Mouse (Mus musculus) right cerebral cortex, adult 2 months (tissue): ENCODE measurements around the gene Tgm2.

Experiments
- DNase-seq, 2 experiments: peaks; one replicate each; pipeline ENCODE4 v3.0.0; 2021 to 2022; ENCODE audit warnings: low spot score in 2 of 2

Tgm2 gene

DNA sequence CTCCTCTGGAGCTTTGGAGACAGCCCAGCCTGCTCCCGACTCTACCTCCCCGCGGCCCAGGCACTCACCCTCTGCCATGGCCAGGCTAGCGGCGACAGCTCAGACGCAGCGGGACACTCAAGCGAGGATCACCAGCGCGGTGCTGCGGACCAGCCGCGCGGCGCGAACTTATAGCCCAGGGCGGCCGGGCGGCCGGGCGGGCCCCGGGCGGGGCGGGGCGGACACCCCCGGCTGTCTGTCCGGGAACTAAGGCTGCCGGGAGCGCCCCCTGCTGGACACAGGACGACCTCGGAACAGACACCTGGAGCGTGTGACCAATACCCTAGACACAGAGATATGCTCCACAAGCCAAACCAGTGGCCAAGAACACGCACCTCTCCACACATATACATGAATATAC, at the start of gene Tgm2:
Gene Tgm2, minus strand, starts transcription at position 214 of the 400 bp plus-strand sequence.
- peak; percentile 70 to 79 for DNase-seq

GRCm38 (mm10) chr2:158194945-158195640, 48.9 kb upstream of the Tgm2 start:
- peak; percentile 44 to 56 for DNase-seq

GRCm38 (mm10) chr2:158193611-158194336, 47.5 kb upstream of the Tgm2 start:
- DNase-seq: no peak

DNA sequence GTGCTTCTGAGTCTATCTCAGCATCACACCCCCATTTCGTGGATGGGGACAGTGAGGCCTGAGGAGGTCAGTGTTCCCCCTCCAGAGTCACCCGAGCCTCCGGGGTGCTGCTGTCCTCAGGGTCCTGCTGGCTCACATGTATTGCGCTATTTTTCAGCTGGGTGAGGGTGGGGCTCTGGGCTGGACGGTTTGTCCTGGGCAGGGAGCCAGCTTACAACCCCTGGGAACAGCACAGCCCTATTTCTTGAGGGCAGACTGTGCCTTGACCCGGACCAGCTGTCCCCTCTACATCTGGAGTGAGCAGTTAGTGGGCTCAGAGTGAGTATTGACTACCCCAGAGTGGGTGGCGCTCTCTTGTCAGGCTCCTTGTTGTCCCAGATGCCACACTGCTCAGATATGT, 44.9 kb upstream of the Tgm2 start:
- no peak for DNase-seq

- DNase-seq: no peak
Observed at GRCm38 (mm10) chr2:158189451-158189850, 43.2 kb upstream of the Tgm2 start.

GRCm38 (mm10) chr2:158186206-158186871, 40.1 kb upstream of the Tgm2 start:
- no peak for DNase-seq

DNA sequence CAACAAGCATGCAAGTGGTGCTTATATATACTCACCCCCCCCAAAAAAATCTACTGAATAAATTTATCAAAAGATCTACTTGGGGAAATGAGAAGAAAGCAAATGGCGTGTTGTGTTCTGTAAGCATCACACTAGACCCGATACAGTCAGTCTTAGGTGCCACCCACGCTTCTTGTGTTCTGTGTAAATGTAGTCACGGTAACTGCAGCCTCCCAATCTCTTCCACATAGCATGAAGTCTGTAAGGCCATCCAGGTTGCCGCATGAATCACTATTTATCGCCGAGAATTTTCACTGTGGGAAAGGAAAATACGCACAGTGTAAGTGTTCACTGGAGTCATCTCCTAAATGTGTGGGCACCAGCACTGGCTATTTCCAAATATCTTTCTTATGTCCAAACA, 37.0 kb upstream of the Tgm2 start:
- DNase-seq: no peak

GRCm38 (mm10) chr2:158181932-158182331, 35.7 kb upstream of the Tgm2 start:
- DNase-seq: no peak

DNA sequence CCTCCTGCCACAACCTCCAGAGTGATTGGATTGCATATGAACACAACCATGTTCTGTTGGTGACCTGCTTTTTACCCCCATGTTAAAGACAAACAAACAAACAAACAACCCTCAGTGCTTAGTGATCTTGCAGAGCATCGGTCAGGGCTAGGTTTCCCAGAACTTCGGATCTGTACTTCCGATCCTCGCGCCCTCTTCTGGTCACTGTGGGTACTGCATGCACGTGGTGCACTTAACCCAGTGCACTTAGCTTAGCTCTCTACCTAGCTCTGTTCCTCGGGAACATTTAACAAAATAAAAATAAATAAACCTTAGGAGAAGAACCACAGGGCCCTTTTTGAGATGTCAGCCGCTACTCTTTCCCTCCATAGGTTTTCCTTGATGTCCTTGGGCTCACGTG, 34.6 kb upstream of the Tgm2 start:
- no peak for DNase-seq

GRCm38 (mm10) chr2:158179370-158180111, 33.3 kb upstream of the Tgm2 start:
- no peak for DNase-seq

DNA sequence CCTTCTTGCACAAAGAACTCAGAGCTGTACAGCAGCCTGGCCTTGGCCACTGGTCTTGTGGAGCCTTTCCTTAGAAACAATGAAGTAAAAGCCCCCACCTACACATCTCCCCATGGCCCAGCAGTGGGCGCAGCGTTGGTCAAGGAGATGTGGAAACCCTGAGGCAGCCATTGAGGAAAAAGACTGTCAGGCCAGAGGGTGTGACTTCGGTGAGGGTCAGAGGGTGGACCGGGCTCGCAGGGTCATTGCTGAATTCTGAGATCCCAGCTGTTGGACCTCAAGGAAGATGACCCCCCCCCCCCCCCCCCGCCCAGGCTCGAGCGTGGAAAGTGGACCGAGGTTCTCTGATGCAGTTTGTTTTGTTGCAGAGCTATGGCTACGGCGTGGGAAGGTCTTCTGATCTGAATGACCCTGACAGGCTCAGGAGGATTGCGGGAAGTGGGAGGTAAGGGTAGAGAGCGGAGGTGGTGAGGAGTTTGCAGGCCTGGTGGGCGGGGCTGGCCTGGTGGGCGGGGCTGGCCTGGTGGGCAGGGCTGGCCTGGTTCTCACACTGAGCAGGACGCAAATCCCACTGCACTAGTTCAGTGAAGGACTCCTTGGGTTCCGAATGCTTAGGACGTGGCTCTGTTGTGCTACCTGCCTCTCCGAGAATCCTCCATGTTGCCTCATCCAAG, 32.6 kb upstream of the Tgm2 start:
- no peak for DNase-seq

- DNase-seq: no peak
Observed at GRCm38 (mm10) chr2:158178139-158178538, 31.9 kb upstream of the Tgm2 start.

DNA sequence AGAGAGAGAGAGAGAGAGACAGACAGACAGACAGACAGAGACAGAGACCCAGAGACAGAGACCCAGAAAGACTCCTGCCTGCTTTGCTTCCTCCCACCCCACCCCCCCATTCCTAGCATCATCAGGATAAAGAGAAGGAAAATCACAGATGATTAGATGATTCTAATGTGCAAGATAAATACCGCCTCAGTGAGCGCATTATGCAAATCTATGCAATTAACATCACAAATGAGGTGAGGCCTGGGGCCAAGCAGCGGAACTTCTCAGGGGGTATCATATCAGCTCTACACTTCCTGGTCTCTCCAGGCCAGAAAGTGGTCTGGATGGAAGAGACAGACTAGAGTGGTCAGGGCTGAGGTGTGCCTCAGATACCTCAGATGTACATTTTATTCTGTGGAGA, 31.3 kb upstream of the Tgm2 start:
- no peak for DNase-seq

GRCm38 (mm10) chr2:158176763-158177162, 30.5 kb upstream of the Tgm2 start:
- DNase-seq: no peak

DNA sequence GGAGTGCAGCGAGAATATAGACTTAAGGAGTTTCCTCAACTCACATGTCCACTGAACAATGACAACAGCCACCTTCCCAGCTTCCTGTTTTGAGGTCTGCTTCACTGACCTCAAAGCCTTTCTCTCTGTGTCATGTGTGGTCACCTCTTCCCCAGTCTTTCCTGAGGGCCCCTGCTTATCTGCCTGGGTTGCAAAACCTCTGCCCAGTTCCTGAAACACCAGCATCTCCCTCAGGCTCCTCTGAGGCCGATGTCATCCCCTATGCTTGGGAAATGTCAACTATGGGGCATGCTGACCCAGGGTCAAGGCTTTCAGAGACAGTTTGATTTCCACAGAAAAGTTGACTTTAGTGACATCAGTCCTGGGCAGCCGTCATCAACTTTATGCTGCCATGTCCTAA, 29.2 kb upstream of the Tgm2 start:
- DNase-seq: no peak

DNA sequence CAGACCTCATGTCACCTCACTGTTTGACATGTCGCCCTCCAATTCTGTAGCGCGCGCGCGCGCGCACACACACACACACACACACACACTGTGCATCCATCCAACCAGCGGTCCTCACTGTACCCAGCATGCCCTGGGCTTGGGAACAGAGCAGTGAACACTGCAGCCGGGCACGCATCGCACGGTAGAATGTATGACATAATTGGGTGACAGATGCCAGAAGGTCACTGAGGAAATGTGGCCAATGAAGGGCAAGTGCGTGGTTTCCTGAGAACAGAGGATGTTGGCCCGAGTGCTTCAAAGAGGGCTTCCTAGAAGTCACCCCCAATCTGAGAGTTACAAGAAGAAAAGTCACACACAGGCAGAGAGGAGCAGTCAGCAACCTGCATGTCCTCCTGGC, 28.7 kb upstream of the Tgm2 start:
- no peak for DNase-seq

DNA sequence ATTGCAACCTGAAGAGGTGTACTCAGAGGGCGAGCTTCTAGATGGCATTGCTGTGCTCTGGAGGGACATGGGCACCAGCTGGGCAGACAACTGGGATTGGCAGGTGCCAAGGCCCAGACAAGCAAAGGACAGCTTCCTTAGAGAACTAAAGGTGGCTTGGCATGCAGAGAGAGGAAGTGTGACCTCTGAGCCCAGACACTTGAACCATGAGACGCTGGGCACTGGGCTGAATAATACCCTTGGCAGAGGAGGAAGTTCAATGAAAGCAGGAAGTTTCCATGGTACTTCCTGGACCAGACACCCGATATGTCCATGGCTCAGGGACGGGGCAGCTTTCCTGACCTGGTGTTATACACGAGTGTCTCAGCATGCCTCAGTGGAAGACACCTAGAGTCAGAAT, 28.2 kb upstream of the Tgm2 start:
- DNase-seq: no peak

DNA sequence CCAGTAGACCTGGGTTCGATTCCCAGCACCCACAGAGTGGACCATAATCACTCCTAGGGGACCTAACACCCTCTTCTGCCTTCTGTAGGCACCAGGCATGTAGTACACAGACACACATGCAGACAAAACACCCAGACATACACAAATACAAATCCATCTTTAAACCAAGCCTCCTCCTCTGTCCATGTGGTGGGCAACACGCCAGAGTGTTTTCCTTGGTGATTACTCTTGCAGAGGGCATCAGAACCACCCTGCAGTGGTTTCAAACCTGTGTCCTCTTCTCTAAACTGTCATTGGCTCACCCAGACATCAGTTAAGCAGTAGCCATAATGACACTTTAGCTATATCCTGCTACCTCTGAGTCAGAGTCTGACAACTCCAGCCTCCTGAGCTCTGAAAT, 24.2 kb upstream of the Tgm2 start:
- no peak for DNase-seq

DNA sequence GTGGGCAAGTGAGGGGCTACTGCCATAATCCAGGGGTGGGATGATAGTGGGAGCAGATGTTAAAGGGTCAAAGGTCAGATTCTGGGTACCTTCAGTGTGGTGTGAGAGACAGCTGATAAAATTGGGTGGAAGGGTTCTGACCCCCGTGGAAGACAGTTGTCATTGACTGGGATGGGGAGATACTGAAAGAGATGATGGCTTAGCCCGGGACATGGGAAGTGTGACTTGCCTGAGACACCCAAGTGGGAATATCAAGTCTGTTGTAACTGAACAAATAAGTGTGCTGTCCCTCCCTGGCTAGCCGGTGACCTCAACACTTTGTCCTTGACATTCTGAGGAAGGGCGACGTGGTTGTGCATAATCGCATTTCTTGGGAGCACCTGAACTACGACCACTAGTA, 23.5 kb upstream of the Tgm2 start:
- DNase-seq: no peak

DNA sequence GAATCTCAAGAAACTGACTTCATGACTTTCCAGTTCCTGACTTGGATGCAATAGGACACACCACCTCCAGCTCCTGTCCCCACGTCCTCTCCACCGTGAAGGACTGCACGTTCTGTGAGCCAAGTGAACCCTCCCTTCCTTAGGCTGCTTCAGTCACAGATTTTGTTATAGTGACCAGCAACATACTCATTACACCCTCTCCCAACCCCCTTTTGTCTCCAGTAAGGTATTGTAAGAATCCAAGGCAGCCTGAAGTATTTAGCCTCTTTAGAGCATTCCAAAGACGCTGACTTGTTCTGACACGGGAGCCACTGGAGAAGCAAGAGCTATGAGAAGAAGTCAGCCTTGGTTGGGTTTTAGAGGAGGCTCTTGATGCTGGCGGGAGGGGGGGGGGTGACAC, 23.1 kb upstream of the Tgm2 start:
- no peak for DNase-seq

DNA sequence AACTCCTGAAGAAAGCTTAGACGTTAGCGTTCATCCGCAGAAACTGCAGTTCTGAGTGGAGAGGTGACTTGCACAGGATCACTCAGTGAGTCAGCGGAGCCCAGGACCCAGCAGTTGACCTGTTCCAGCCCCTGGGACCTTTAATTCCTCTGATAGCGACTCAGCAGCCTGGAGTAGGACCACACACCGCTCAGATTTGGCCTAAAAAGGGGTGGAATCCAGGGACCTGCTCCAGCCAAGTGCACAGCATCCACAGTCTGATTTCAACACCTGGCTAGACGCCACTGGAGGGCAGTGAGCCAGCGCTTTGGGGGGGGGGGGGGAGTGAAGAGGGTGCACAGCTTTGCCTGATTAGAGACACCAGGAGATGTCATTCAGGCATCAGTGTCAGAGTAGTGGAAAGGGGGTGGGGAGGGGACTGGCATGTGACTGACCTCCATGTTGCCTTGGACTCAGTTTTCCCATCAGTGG, 22.5 kb upstream of the Tgm2 start:
- DNase-seq: no peak
